Mouse (Mus musculus) NIH3T3 (cell line): ENCODE results near the gene Gatad2a.
A peak's percentile ranks its signal among the peaks of the same experiment; 100 is the strongest.

Source experiments
- DNase-seq: peaks from one replicate; pipeline ENCODE4 v3.0.0-alpha.2; 2012; ENCODE audit warnings: low read depth

Gene Gatad2a

GRCm38 (mm10) chr8:69874155-69874554, 122.0 kb downstream of the Gatad2a start:
- peak; percentile 85 for DNase-seq

GRCm38 (mm10) chr8:69870907-69871306, 125.3 kb downstream of the Gatad2a start:
- no peak for DNase-seq

GRCm38 (mm10) chr8:69870003-69870765, 126.0 kb downstream of the Gatad2a start:
- no peak for DNase-seq

DNA sequence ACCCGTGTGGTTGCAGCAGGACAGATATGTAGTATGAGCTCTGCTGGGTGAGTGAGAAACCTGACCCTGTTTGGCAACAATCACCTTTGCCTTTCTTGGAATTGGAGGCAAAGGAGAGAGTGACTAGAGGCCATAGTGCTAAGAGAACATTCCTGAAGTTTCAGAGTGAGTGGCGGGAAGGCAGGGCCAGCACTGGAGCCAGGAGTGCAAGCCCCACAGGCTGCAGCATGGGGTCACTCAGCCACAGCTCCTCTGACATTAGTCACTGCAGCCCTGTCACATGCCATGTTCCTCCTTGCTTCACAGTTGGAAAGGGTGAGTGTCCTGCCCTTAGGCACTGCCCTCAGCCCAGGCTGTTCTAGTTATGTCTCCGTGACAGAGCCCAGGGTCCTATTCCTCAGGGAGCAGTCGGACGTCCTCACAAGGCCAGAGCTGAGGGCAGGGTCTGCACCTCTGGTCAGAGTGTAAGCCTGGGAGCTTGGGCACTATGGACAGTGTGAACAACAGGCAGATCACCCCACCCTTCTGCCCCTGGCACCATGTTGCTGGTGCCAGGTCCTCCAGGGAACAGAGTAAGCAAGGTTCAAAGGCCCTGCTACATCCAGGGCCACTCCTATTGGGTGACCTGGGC, 128.4 kb downstream of the Gatad2a start:
- DNase-seq, result peak; percentile 41

GRCm38 (mm10) chr8:69864180-69864579, 132.0 kb downstream of the Gatad2a start:
- DNase-seq, result no peak

DNA sequence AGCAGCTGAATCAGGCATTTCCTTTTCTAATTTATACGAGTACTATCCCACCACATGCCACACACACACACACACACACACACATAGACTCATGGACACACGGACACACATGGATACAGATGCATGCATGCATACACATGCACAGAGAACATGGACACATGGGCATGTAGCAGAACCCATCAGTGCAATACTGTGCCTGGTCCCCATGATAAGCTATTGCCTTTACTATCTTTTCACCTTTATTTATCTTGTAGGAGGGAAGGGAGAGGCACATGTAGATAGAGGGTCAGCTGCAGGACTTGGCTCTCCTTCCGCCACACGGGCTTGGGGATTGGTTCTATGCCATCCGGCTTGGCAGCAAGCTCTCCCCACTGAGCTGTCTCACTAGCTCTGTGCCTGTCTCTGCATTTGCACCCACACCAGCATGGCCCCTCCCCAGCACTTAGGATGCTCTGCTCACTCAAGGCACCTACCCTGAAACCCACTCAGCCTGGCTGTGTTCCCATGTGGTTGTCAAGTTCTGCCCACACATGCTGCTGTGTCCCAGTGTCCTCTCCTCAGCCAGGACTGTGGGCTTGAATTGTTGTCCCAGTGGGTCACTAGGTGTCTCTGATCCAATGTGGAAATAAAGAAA, 132.7 kb downstream of the Gatad2a start:
- no peak for DNase-seq

GRCm38 (mm10) chr8:69861251-69861650, 134.9 kb downstream of the Gatad2a start:
- DNase-seq, result no peak

DNA sequence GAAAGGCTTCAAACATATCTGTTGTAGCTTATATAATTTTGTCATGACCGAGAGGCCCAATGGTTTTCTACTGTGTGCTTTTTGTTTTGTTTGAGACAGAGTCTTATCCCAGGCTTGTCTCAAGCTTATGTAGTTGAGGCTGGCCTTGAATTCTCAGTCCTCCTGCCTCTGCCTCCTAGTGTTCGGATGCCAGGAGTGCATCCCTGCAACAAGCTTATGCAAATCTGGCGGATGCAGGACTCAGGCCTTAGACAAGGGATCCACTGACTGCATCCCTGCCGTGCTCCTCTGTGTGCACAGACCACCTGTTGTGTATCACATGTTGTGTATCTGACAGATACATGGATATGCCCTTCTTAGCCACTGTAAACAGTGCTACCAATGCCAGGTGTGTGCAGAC, 135.4 kb downstream of the Gatad2a start:
- peak; percentile 21 for DNase-seq
